Mouse (Mus musculus): ENCODE measurements around the gene Aass. TPM values are rescaled to one million over a fixed set of nuclear protein-coding genes. Genes with fewer than 3 reads are reported as not detected.

Aass gene
- polyA plus RNA-seq (2021; fragmentation: Nextera tagmentation) = 1.8 and 4.7 TPM in 2 replicates
- long read RNA-seq, experiment 1, transcript Aass-201 (24 exons, 3,701 nt) = major isoform, 9 of 14 reads
- long read RNA-seq, experiment 1, partial matches to known transcripts = 2 of 14 reads
- long read RNA-seq, experiment 1, other reads (novel, unspliced or antisense) = 3 of 14 reads
- long read RNA-seq, experiment 2, partial matches to known transcripts = 0 of 4 reads
- long read RNA-seq, experiment 2, other reads (novel, unspliced or antisense) = 2 of 4 reads

DNA sequence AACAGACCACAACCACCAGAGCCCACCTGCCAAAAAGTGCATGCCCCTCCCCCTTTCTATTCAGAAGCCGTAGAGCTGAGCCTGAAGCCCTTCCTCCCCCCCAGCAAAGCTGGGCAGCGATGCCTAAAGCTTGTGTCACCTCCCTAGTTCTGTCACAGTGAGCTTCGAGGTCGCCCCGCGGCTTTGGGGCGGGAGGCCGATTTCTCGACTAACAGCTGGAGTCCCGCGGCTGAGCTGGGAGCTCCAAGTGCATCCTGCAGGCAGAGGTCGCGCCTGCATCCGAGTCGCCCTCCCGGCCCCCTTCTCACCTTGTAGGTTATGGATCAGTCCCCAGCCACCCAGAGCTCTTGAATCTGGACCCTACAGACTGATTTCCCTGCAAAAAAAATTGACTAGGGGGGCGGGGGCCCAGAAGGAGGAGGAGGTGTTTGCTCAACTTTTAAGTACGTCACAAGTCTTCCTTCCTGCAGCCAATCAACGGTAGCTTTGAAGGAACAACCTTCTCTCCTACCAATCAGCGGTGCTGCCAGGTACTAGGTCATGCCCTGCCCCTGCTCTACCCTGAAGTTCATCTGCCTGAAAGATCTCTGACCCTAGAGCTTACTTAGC lies at the start of gene Aass:
Gene Aass (minus strand): TSS at position 414 of the 609 bp plus-strand sequence.

Other genes with a start within 250 kb of the Aass start
- gene Fezf1, start 115.4 kb upstream of the Aass start, polyA plus RNA-seq (2021; fragmentation: Nextera tagmentation) = 0.16 TPM in 2 replicates